Mouse (Mus musculus): ENCODE data around the gene Carns1. TPM values are rescaled to one million over a fixed set of nuclear protein-coding genes. Genes with fewer than 3 reads are reported as not detected.

Gene Carns1
- polyA plus RNA-seq, 1 experiment, result not detected

- Histone ChIP-seq H3K4me3 (replicated peaks) (no peak overlapping the region), H3K36me3 (ENCODE audit: control insufficient read depth) (peaks cover 81% of the 10 kb centered on the region)
These were observed 60.1 kb downstream of the Carns1 start for GRCm38 (mm10) chr19:4115144-4115543.

GRCm38 (mm10) chr19:4114551-4114950 lies 60.7 kb downstream of the Carns1 start:
- Histone ChIP-seq H3K36me3 (ENCODE audit: control insufficient read depth) (peaks cover 78% of the 10 kb centered on the region), H3K27me3 (ENCODE audit: control insufficient read depth) (no peaks in the 10 kb centered on the region), H3K4me3 (replicated peaks) (no peak overlapping the region), H3K4me1 (ENCODE audit: control insufficient read depth) (peaks cover 35% of the 10 kb centered on the region), H3K9me3 (ENCODE audit: control insufficient read depth, low read length) (no peaks in the 10 kb centered on the region)
- no peak for TF ChIP-seq GATA1 (IDR thresholded peaks at IDR 0.05; ENCODE audit: low read length)
- no peak for TF ChIP-seq TAL1 (IDR thresholded peaks at IDR 0.05; ENCODE audit: low read length)

More at GRCm38 (mm10) chr19:4115144-4115543, 60.1 kb downstream of the Carns1 start:
- no peaks in the 10 kb centered on the region for H3K9me3 ChIP-seq (ENCODE audit: control insufficient read depth, low read length)
- no peaks in the 10 kb centered on the region for H3K27me3 ChIP-seq (ENCODE audit: control insufficient read depth)
- TF ChIP-seq TAL1 (IDR thresholded peaks at IDR 0.05; ENCODE audit: low read length) (no peak), GATA1 (IDR thresholded peaks at IDR 0.05; ENCODE audit: low read length) (no peak)
- peaks cover 41% of the 10 kb centered on the region for H3K4me1 ChIP-seq (ENCODE audit: control insufficient read depth)

Other genes with a start within 250 kb of the Carns1 start
- not detected in 2 replicates for gene Aldh3b1, start 245.7 kb downstream of the Carns1 start, polyA plus RNA-seq (2012)
- 0.65 and 0.77 TPM in 2 replicates for gene Unc93b1, start 240.3 kb downstream of the Carns1 start, polyA plus RNA-seq (2012)
- gene Aldh3b3, start 216.8 kb downstream of the Carns1 start, polyA plus RNA-seq (2012), result 0.01 TPM in 1 of 2 replicates, not detected in the other
- gene Aldh3b2, start 203.2 kb downstream of the Carns1 start, polyA plus RNA-seq (2012), result 0.11 and 0.20 TPM in 2 replicates
- gene Acy3, start 188.9 kb downstream of the Carns1 start, polyA plus RNA-seq (2012), result 0.10 TPM in 1 of 2 replicates, not detected in the other
- not detected in 2 replicates for gene Tbx10, start 182.7 kb downstream of the Carns1 start, polyA plus RNA-seq (2012)
- 0.45 and 0.73 TPM in 2 replicates for gene Nudt8, start 174.9 kb downstream of the Carns1 start, polyA plus RNA-seq (2012)
- 0.05 TPM in 2 replicates for gene Gm49405, start 174.9 kb downstream of the Carns1 start, polyA plus RNA-seq (2012)
- gene Doc2g, start 172.2 kb downstream of the Carns1 start, polyA plus RNA-seq (2012), result 0.06 and 0.07 TPM in 2 replicates
- 47.7 and 49.2 TPM in 2 replicates for gene Ndufv1, start 162.7 kb downstream of the Carns1 start, polyA plus RNA-seq (2012)
- gene Gstp1, start 137.5 kb downstream of the Carns1 start, polyA plus RNA-seq (2012), result 14.9 and 28.9 TPM in 2 replicates
- not detected in 2 replicates for gene Gstp2, start 129.5 kb downstream of the Carns1 start, polyA plus RNA-seq (2012)
- gene Gstp3, start 115.9 kb downstream of the Carns1 start, polyA plus RNA-seq (2012), result 1.3 TPM in 2 replicates
- gene Cabp2, start 93.9 kb downstream of the Carns1 start, polyA plus RNA-seq (2012), result not detected in 2 replicates
- 11.2 and 12.1 TPM in 2 replicates for gene Cdk2ap2, start 78.3 kb downstream of the Carns1 start, polyA plus RNA-seq (2012)
- 0.66 and 0.94 TPM in 2 replicates for gene Pitpnm1, start 75.5 kb downstream of the Carns1 start, polyA plus RNA-seq (2012)
- gene Aip, start 49.6 kb downstream of the Carns1 start, polyA plus RNA-seq (2012), result 23.9 and 25.1 TPM in 2 replicates
- gene Gpr152, start 35.7 kb downstream of the Carns1 start, polyA plus RNA-seq (2012), result 0.01 TPM in 1 of 2 replicates, not detected in the other
- gene Cabp4, start 31.4 kb downstream of the Carns1 start, polyA plus RNA-seq (2012), result 0.05 TPM in 2 replicates
- gene Coro1b, start 26.9 kb downstream of the Carns1 start, polyA plus RNA-seq (2012), result 6.2 and 7.5 TPM in 2 replicates
- gene Ptprcap, start 21.9 kb downstream of the Carns1 start, polyA plus RNA-seq (2012), result 5.6 and 7.7 TPM in 2 replicates
- 24.5 and 32.5 TPM in 2 replicates for gene Rps6kb2, start 12.1 kb downstream of the Carns1 start, polyA plus RNA-seq (2012)
- gene Tbc1d10c, start 15.8 kb upstream of the Carns1 start, polyA plus RNA-seq (2012), result 0.18 and 0.22 TPM in 2 replicates
- 42.7 and 52.0 TPM in 2 replicates for gene Ppp1ca, start 16.6 kb upstream of the Carns1 start, polyA plus RNA-seq (2012)
- 2.6 and 3.9 TPM in 2 replicates for gene Rad9a, start 26.2 kb upstream of the Carns1 start, polyA plus RNA-seq (2012)
- gene Clcf1, start 38.8 kb upstream of the Carns1 start, polyA plus RNA-seq (2012), result not detected in 2 replicates
- 0.22 TPM in 1 of 2 replicates, not detected in the other for gene AC109138.7, start 38.9 kb upstream of the Carns1 start, polyA plus RNA-seq (2012)
- 0.49 and 0.74 TPM in 2 replicates for gene Pold4, start 56.4 kb upstream of the Carns1 start, polyA plus RNA-seq (2012)
- gene Ssh3, start 93.7 kb upstream of the Carns1 start, polyA plus RNA-seq (2012), result 0.19 and 0.24 TPM in 2 replicates
- 0.22 and 0.38 TPM in 2 replicates for gene Ankrd13d, start 107.7 kb upstream of the Carns1 start, polyA plus RNA-seq (2012)
- 20.9 and 22.2 TPM in 2 replicates for gene Grk2, start 130.7 kb upstream of the Carns1 start, polyA plus RNA-seq (2012)
- gene Kdm2a, start 222.8 kb upstream of the Carns1 start, polyA plus RNA-seq (2012), result 1.3 and 2.7 TPM in 2 replicates

All from erythroblast, embryonic 14.5 days (primary cell).